Mouse (Mus musculus): ENCODE measurements around the gene Kcnb1.

GRCm38 (mm10) chr2:167205918-167206629, 16.1 kb upstream of the Kcnb1 start:
- TF ChIP-seq CTCF (IDR thresholded peaks at IDR 0.05; ENCODE audit: low read depth) = no peak
- no peak for TF ChIP-seq EP300 (optimal IDR thresholded peaks at IDR 0.05)

All from stomach, postnatal 0 days (tissue).